Mouse (Mus musculus) hindbrain, postnatal 0 days (tissue): ENCODE measurements around the gene Haus7. TPM values are rescaled to one million over a fixed set of nuclear protein-coding genes. Genes with fewer than 3 reads are reported as not detected.

Experiments
- ATAC-seq: fragments of 200-750 bp; cut with Nextera tagmentation; 2 replicates; pipeline ENCODE4 v1.8.0; 2017; ENCODE audit warnings: mild to moderate bottlenecking, moderate TSS enrichment, moderate library complexity
- DNase-seq: peaks from one replicate; pipeline ENCODE4 v3.0.0-alpha.2; 2015; ENCODE audit warnings: low spot score
- H3K27ac ChIP-seq: fragments of 300-500 bp; sonication (generic); 2 replicates; pipeline ENCODE4 v1.5.1; 2014; ENCODE audit warnings: mild to moderate bottlenecking
- H3K27me3 ChIP-seq: fragments of 300-500 bp; sonication (generic); 2 replicates; pipeline ENCODE4 v1.6.1; 2014; ENCODE audit warnings: low read length, mixed read lengths; ENCODE audit not compliant: insufficient read depth
- H3K36me3 ChIP-seq: fragments of 300-500 bp; sonication (generic); 2 replicates; pipeline ENCODE4 v1.6.1; 2014; ENCODE audit warnings: low read length, mixed read lengths; ENCODE audit not compliant: insufficient read depth
- H3K4me1 ChIP-seq: fragments of 300-500 bp; sonication (generic); 2 replicates; pipeline ENCODE4 v1.6.1; 2014; ENCODE audit warnings: antibody characterized with exemption, low read length, mixed read lengths; ENCODE audit not compliant: insufficient read depth
- H3K4me2 ChIP-seq: fragments of 300-500 bp; sonication (generic); 2 replicates; pipeline ENCODE4 v1.6.1; 2014; ENCODE audit warnings: low read depth, mild to moderate bottlenecking, low read length, moderate library complexity, mixed read lengths
- H3K4me3 ChIP-seq: fragments of 300-500 bp; sonication (generic); 2 replicates; pipeline ENCODE4 v1.5.1; 2014; ENCODE audit warnings: low read length
- H3K9ac ChIP-seq: fragments of 300-500 bp; sonication (generic); replicated peaks from 2 replicates; pipeline ENCODE4 v1.6.1; 2014; ENCODE audit warnings: mild to moderate bottlenecking, low read length, moderate library complexity, mixed read lengths
- H3K9me3 ChIP-seq: fragments of 300-500 bp; sonication (generic); 2 replicates; pipeline ENCODE4 v1.6.1; 2016; ENCODE audit warnings: low read length, mixed read lengths
- CTCF ChIP-seq: IDR thresholded peaks from 2 replicates; pipeline ENCODE4 v1.5.1; 2016; ENCODE audit warnings: antibody characterized with exemption, control low read depth, low read depth
- WGBS: fragments of 180-500 bp; shearing (Covaris S2); extraction: QIAGEN DNeasy Blood & Tissue Kit; methylation state at CpG from one replicate; pipeline ENCODE4 v1.1.7; 2014; 5-methylcytosine and 5-hydroxymethylcytosine counted together
- polyA plus RNA-seq: library from polyadenylated mRNA; unstranded; fragments of >200 nt; fragmentation: Nextera tagmentation; extraction: Ambion mirVana; gene quantifications from 2 replicates; pipeline ENCODE4 v1.2.1, GENCODE M21; 2015
- total RNA-seq: library from RNA; depleted of rRNA; stranded (reverse); fragments of >200 nt; gene quantifications from 2 replicates; pipeline ENCODE4 v1.2.3, GENCODE M21; 2014; rRNA removed

The Haus7 gene
- total and polyA plus RNA-seq, 2 experiments from 2014 or later = 33.5 to 62.8 TPM

GRCm38 (mm10) chrX:73396446-73396845 lies 62.4 kb downstream of the Haus7 start:
- Histone ChIP-seq H3K9ac (no peak overlapping the region), H3K36me3 (no peaks in the 10 kb centered on the region), H3K4me2 (no peak overlapping the region), H3K27me3 (no peaks in the 10 kb centered on the region), H3K27ac (no peak overlapping the region), H3K4me1 (no peaks in the 10 kb centered on the region), H3K4me3 (no peak overlapping the region), H3K9me3 (no peaks in the 10 kb centered on the region)
- no peak for DNase-seq
- TF ChIP-seq CTCF = no peak
- ATAC-seq = no peak
- WGBS = 79% methylated on average over 1 of the region's 1 CpGs

- TF ChIP-seq CTCF = no peak
- no peak overlapping the region for H3K4me3 ChIP-seq
- no peaks in the 10 kb centered on the region for H3K27me3 ChIP-seq
- DNase-seq (no peak), ATAC-seq (no peak)
- no peak overlapping the region for H3K4me2 ChIP-seq
- no peaks in the 10 kb centered on the region for H3K36me3 ChIP-seq
- H3K4me1 ChIP-seq = no peaks in the 10 kb centered on the region
- no peaks in the 10 kb centered on the region for H3K9me3 ChIP-seq
- WGBS = 85% methylated on average over 4 of the region's 4 CpGs
- H3K9ac ChIP-seq = no peak overlapping the region
- no peak overlapping the region for H3K27ac ChIP-seq
Measured at GRCm38 (mm10) chrX:73391481-73391880, 67.4 kb downstream of the Haus7 start.

Other genes starting within 250 kb of the Haus7 start
- not detected in 2 replicates for gene Xlr4b, start 244.7 kb downstream of the Haus7 start, total RNA-seq
- gene Xlr4b, start 244.7 kb downstream of the Haus7 start, polyA plus RNA-seq = 0.26 and 0.63 TPM in 2 replicates
- 36.4 and 40.1 TPM in 2 replicates for gene F8a, start 230.8 kb downstream of the Haus7 start, total RNA-seq
- gene F8a, start 230.8 kb downstream of the Haus7 start, polyA plus RNA-seq = 32.9 and 33.7 TPM in 2 replicates
- gene Xlr4c, start 215.9 kb downstream of the Haus7 start, total RNA-seq = not detected in 2 replicates
- gene Xlr4c, start 215.9 kb downstream of the Haus7 start, polyA plus RNA-seq = 0.31 and 0.53 TPM in 2 replicates
- not detected in 2 replicates for gene Xlr3c, start 193.7 kb downstream of the Haus7 start, total RNA-seq
- 0.15 and 0.59 TPM in 2 replicates for gene Xlr3c, start 193.7 kb downstream of the Haus7 start, polyA plus RNA-seq
- not detected in 2 replicates for gene Xlr5a, start 166.1 kb downstream of the Haus7 start, total RNA-seq
- not detected in 2 replicates for gene Xlr5a, start 166.1 kb downstream of the Haus7 start, polyA plus RNA-seq
- not detected in 2 replicates for gene Xlr5c, start 166.1 kb downstream of the Haus7 start, total RNA-seq
- gene Xlr5c, start 166.1 kb downstream of the Haus7 start, polyA plus RNA-seq = not detected in 2 replicates
- not detected in 2 replicates for gene Gm45015, start 122.2 kb downstream of the Haus7 start, total RNA-seq
- gene Gm45015, start 122.2 kb downstream of the Haus7 start, polyA plus RNA-seq = not detected in 2 replicates
- 35.8 and 40.2 TPM in 2 replicates for gene Zfp275, start 116.4 kb downstream of the Haus7 start, total RNA-seq
- 5.3 and 5.5 TPM in 2 replicates for gene Zfp275, start 116.4 kb downstream of the Haus7 start, polyA plus RNA-seq
- gene Gm18336, start 60.3 kb downstream of the Haus7 start, total RNA-seq = 0.14 and 0.16 TPM in 2 replicates
- 0.06 TPM in 1 of 2 replicates, not detected in the other for gene Gm18336, start 60.3 kb downstream of the Haus7 start, polyA plus RNA-seq
- 4.5 TPM in 2 replicates for gene Zfp92, start 47.9 kb downstream of the Haus7 start, total RNA-seq
- gene Zfp92, start 47.9 kb downstream of the Haus7 start, polyA plus RNA-seq = 1.0 and 1.2 TPM in 2 replicates
- gene Trex2, start 23.7 kb downstream of the Haus7 start, total RNA-seq = not detected in 2 replicates
- not detected in 2 replicates for gene Trex2, start 23.7 kb downstream of the Haus7 start, polyA plus RNA-seq
- gene Bgn, start 24.6 kb upstream of the Haus7 start, total RNA-seq = 51.9 and 68.9 TPM in 2 replicates
- 17.9 and 23.7 TPM in 2 replicates for gene Bgn, start 24.6 kb upstream of the Haus7 start, polyA plus RNA-seq
- 40.9 and 44.0 TPM in 2 replicates for gene Atp2b3, start 44.0 kb upstream of the Haus7 start, total RNA-seq
- gene Atp2b3, start 44.0 kb upstream of the Haus7 start, polyA plus RNA-seq = 8.1 and 8.2 TPM in 2 replicates
- gene Dusp9, start 180.4 kb upstream of the Haus7 start, total RNA-seq = 2.3 and 3.3 TPM in 2 replicates
- gene Dusp9, start 180.4 kb upstream of the Haus7 start, polyA plus RNA-seq = 1.1 and 1.3 TPM in 2 replicates
- gene Pnck, start 201.1 kb upstream of the Haus7 start, total RNA-seq = 109 and 116 TPM in 2 replicates
- gene Pnck, start 201.1 kb upstream of the Haus7 start, polyA plus RNA-seq = 145 and 149 TPM in 2 replicates
- gene Slc6a8, start 214.1 kb upstream of the Haus7 start, total RNA-seq = 60.6 and 61.1 TPM in 2 replicates
- gene Slc6a8, start 214.1 kb upstream of the Haus7 start, polyA plus RNA-seq = 7.6 and 8.2 TPM in 2 replicates